Mouse (Mus musculus): ENCODE results near the gene Pank3. TPM values are rescaled to one million over a fixed set of nuclear protein-coding genes. Genes with fewer than 3 reads are reported as not detected.

Pank3 gene
- total RNA-seq (2015; ENCODE audit: low replicate concordance) (4.2 and 7.1 TPM in 2 replicates), total RNA-seq (2017; ENCODE audit: low replicate concordance) (7.8 and 10.1 TPM in 2 replicates)

DNA sequence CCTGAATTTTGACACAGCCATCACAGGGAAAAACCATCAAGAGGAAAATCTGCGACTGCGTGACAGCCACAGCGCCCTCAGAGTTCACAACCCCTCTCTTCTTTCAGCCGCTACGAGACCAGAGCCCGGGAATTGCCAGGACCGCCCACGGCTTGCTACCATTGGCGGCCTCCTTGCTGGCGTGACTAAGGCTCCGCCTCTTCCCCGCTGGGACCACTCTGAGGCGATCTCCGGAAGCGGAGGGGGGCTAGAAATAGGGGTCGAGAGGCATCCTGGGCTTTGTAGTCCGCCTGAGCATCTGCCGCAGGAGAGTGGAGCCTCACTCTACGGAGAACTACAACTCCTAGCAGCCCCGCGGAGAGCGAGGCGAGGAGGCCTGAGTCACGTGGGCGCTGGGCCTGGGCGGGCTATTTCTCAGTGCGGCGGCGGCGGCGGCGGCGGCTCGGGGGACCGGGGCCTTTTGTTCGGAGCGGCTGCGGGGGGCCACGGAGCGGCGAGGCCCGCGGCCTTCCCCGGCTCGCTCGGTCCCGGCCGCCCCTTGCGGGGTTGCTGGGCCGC, at the start of gene Pank3:
Pank3 (plus strand) TSS at position 297 of the 558 bp plus-strand sequence.
- peak; percentile 96 for ATAC-seq (replicated peaks; ENCODE audit: low FRiP score, poor library complexity, severe bottlenecking)

GRCm38 (mm10) chr11:35723876-35724275, 45.4 kb upstream of the Pank3 start:
- ATAC-seq (replicated peaks; ENCODE audit: low FRiP score, poor library complexity, severe bottlenecking), result no peak

DNA sequence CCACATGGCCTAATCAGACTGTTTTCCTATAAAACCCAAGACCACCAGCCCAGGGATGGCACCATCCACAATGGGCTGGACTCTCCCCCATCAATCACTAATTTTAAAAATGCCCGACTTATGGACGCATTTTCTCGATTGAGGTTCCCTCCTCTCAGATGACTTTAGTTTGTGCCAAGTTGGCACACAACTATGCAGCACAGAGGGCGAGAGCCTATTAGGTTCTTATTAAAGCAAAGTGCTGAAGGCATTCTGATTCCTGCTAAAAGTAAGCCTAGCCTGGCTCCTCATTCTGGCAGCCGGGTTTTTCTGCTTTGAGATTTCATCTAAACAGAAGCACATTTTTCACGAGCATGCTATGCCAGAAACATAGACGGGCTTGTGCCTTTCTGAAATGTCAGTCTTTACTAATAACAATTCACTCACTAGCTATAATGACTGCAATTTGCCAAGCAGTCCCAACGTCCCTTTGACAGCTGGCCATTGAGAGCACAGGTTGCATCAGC, 42.9 kb upstream of the Pank3 start:
- no peak for ATAC-seq (replicated peaks; ENCODE audit: low FRiP score, poor library complexity, severe bottlenecking)

- ATAC-seq (replicated peaks; ENCODE audit: low FRiP score, poor library complexity, severe bottlenecking), result no peak
Measured at GRCm38 (mm10) chr11:35728200-35728599, 41.1 kb upstream of the Pank3 start.

DNA sequence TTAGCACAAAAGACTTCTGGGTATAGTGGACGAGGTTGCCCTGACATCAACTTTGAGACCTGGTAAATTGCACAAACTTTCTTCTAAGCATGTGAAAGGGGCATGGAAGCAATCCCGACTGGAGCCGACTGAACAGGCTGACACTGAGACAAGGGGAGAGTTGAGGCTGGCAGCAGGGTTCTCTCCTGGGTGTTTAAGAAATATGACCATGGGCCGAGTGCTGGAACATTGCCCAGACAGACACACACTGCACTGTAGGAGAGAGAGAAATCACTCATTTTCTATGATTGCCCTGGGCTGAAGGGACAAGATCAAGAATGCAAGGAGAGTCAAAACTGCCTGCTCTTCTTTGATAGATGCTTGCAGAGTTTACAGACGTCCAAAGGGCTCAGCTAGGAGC, 40.1 kb upstream of the Pank3 start:
- ATAC-seq (replicated peaks; ENCODE audit: low FRiP score, poor library complexity, severe bottlenecking), result no peak

DNA sequence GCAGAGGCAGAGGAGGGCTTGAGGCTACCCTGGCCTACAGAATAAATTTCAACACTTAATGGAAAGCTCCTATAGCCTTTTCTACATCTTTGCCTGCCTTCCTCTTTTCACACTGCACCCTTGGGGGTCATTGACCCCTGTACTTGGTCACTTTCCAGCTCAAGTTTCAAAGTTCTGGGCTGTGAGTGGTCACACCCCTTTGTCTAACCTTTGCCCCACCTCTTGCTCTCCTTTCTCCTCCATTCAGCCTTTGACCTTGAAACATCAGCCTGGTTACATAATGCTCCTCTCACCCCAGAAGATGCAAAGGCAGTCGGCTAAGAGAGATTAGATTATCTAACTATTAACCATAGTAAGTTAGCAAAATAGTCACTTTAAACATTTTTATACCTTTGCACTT, 36.9 kb upstream of the Pank3 start:
- ATAC-seq (replicated peaks; ENCODE audit: low FRiP score, poor library complexity, severe bottlenecking), result no peak

- ATAC-seq (replicated peaks; ENCODE audit: low FRiP score, poor library complexity, severe bottlenecking), result no peak
Measured at GRCm38 (mm10) chr11:35736817-35737216, 32.5 kb upstream of the Pank3 start.

GRCm38 (mm10) chr11:35737262-35737661, 32.0 kb upstream of the Pank3 start:
- no peak for ATAC-seq (replicated peaks; ENCODE audit: low FRiP score, poor library complexity, severe bottlenecking)

DNA sequence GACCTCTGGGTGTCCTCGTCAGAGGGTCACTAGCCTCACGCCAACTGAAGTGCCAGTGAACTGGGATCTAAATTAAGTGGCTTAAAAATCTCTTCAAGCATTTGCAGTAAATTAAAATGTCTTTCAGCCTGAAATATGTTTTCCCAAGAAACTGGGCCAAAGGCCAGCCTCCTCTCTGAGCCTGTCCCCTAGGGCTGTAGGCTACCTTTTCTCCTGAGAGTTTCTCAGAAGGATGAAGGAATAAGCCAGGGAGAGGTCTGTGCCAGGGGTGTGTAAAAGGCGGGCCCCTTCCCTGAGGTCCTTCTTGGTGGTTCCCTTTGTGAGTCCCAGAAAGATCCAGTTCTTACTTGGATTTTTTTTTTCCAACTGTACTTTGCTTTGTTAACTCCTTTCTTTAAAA, 31.2 kb upstream of the Pank3 start:
- no peak for ATAC-seq (replicated peaks; ENCODE audit: low FRiP score, poor library complexity, severe bottlenecking)

DNA sequence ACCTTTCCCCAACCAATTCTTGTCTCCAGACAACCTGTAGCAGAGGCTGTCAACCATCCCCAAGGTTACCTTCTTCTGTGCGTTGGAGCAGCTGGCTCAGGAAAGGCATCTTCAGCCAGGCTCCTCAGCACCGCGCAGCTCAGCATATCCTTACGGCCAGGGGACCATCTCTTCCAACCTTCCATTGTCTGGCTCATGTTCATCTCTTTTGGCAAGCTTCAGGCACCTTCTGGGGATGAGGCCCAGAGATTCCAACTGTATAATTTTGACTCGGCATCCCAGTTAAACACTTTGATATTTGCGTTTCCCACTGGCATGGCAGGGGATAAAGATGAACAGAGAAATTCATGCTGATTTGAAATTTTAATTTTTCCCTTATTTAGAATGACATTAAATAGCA, 25.7 kb upstream of the Pank3 start:
- no peak for ATAC-seq (replicated peaks; ENCODE audit: low FRiP score, poor library complexity, severe bottlenecking)

DNA sequence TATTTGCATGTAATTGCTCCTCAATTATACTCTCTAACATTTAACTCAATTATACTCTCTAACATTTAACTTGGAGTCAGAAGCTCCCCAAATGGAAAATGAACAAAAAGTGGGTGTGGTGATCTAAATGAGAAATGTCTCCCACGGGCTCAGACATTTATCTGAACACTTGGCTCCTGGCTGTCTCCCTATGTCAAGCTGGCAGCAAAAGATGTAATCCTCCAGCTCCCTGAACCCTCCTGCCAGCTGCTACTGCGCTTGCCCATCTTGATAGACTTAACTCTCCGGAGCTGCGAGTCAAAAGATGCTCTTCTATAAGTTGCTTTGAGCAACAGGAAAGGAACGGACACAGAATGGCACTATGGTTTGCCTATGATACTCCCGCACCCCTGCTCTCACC, 24.7 kb upstream of the Pank3 start:
- no peak for ATAC-seq (replicated peaks; ENCODE audit: low FRiP score, poor library complexity, severe bottlenecking)

DNA sequence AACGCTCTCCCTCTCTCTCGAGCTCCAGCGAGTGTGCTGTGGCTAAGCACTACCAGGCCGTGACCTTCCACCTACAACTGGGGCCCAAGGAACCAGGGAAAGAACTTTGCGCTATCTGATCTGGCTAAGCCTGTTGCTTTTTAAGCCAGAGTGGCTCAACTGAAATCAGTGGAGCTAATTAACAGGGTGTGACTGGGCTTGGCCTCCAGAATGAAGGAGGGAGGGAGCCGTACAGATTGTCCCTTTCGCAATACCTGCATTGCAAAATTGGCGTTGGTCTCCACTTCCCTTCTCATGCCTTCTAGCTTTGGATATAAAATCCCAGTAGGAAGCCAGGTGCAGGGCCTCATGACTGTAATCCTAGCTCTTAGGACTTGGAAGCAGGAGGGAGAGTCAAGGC, 18.7 kb upstream of the Pank3 start:
- ATAC-seq (replicated peaks; ENCODE audit: low FRiP score, poor library complexity, severe bottlenecking), result no peak

GRCm38 (mm10) chr11:35754906-35755418, 14.3 kb upstream of the Pank3 start:
- no peak for ATAC-seq (replicated peaks; ENCODE audit: low FRiP score, poor library complexity, severe bottlenecking)

- ATAC-seq (replicated peaks; ENCODE audit: low FRiP score, poor library complexity, severe bottlenecking), result no peak
Measured at GRCm38 (mm10) chr11:35755546-35755945, 13.7 kb upstream of the Pank3 start.

GRCm38 (mm10) chr11:35756411-35757303, 12.6 kb upstream of the Pank3 start:
- ATAC-seq (replicated peaks; ENCODE audit: low FRiP score, poor library complexity, severe bottlenecking), result no peak

DNA sequence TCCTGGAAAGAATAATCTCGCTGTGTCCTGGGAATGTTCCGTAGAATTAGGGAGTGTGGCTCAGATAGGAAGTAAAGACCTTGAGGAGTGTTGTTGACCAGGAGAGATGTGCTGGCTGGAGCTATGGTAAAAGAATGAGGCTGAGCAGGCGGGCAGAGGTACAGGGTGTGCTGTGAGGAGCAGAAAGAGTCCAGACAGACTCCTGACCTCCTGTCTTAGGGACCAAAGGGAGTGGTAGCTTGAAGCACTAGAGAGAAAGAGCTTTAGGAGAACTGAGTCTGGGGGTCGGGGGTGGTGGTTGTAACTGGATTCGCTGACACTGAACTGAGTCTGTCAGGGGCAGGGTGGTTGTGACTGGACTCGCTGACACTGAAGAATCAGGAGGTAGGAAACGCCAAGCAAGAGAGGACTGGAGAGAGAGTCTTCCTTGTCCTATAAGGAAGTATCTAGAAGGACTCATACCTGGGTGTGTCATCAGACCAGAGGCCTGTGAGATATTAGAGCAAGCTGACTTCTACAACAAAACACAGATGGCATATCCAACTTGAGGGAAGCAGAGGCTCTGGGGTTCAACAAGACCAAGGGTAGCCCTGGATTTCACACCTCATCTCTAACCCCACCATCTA, 9.2 kb upstream of the Pank3 start:
- no peak for ATAC-seq (replicated peaks; ENCODE audit: low FRiP score, poor library complexity, severe bottlenecking)

- ATAC-seq (replicated peaks; ENCODE audit: low FRiP score, poor library complexity, severe bottlenecking), result no peak
Measured at GRCm38 (mm10) chr11:35760627-35761003, 8.7 kb upstream of the Pank3 start.

DNA sequence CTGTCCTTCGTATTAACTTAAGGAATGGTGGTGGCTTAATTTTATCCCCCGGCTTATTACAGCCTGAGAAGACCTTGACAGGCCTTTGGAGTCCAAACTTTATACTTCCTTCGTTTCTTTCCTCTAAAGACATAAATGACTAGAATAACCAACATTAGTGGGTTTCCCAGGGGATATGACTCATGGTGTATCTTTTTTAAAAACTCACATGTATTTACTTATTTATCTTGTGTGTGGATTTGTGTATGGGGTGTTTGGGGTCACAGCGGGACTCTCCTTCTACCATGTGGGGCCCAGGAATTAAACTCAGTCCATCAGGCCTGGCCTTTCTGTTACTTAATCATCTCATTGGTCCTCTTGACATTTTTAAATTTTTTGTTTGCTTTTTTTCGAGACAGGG, 2.4 kb upstream of the Pank3 start:
- ATAC-seq (replicated peaks; ENCODE audit: low FRiP score, poor library complexity, severe bottlenecking), result no peak

GRCm38 (mm10) chr11:35769746-35770437, 608 bp downstream of the Pank3 start:
- peak; percentile 86 for ATAC-seq (replicated peaks; ENCODE audit: low FRiP score, poor library complexity, severe bottlenecking)

Measured in erythroblast, adult 5-6 weeks (primary cell).